Mouse (Mus musculus): ENCODE measurements around the gene Rps11.
A peak's percentile ranks its signal among the peaks of the same experiment; 100 is the strongest.

DNA sequence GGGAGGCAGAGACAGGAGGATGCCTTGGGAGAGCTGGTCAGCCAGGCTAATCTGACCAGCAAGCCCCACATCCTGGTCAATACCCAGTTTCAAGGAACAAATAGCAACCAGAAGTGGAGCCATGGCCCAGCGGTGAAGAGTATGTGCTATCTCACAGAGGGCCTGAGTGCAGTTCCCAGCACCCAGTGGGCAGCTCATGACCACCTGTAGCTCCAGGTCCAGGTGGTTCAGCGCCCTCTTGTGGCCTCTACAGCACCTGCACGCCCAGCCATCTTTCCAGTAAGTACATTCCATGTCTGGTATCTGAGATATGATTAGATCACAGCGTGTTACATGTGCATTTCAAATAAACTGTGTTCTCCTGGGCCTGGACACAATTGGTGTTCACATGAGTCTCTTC lies 38.2 kb downstream of the Rps11 start:
- TF ChIP-seq CTCF (IDR thresholded peaks at IDR 0.05; ENCODE audit: low read depth, low read length) (peak; percentile 87), POLR2A (IDR thresholded peaks at IDR 0.05; ENCODE audit: insufficient read depth, low read length) (no peak)
